Mouse (Mus musculus): Measurements from ENCODE around the gene Tmem115. TPM values are rescaled to one million over a fixed set of nuclear protein-coding genes. Genes with fewer than 3 reads are reported as not detected.

Tmem115 gene
- total RNA-seq, 2 experiments from 2014 or later = 13.3 to 18.4 TPM

DNA sequence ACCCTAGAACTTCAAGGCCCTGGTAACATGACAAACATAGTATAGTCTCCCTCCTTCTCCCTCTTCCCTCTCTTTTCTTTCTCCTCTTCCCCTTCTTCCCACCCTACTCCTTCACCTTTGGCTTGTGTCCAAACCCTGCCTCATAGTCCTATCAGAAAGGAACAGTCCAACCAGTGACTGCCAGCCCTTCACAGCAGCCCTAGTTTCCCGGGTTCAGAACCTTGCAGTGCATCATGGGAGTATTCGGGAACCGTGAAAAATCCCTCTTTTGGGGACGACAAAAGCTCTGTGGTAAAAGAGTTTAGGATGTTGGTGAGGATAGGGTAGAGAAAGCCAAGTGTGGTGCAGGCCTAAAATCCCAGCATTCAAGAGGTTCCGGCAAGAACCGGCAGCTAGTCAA is 13.4 kb upstream of the Tmem115 start:
- ATAC-seq (replicated peaks; ENCODE audit: low FRiP score, low TSS enrichment, poor library complexity, severe bottlenecking) = no peak

DNA sequence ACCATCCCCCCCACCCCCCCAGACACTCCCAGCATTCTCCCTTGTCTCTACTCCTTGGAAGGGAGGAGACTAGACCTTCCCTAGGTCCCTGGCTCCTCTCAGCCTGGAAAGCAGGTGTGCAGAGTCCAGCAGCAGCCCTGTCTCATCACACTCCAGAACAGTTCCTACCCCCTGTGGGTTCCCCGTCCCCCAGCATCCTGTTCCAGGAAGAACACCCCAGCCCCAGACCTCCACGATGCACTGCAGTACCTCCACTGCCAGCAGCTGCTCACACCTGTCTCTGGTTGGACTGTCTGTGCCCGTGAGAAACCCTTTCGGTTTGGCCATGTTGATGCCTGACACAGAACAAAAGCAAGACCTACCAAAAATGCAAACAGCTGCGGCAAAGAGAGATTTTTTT is 12.6 kb upstream of the Tmem115 start:
- ATAC-seq (replicated peaks; ENCODE audit: low FRiP score, low TSS enrichment, poor library complexity, severe bottlenecking) = no peak

DNA sequence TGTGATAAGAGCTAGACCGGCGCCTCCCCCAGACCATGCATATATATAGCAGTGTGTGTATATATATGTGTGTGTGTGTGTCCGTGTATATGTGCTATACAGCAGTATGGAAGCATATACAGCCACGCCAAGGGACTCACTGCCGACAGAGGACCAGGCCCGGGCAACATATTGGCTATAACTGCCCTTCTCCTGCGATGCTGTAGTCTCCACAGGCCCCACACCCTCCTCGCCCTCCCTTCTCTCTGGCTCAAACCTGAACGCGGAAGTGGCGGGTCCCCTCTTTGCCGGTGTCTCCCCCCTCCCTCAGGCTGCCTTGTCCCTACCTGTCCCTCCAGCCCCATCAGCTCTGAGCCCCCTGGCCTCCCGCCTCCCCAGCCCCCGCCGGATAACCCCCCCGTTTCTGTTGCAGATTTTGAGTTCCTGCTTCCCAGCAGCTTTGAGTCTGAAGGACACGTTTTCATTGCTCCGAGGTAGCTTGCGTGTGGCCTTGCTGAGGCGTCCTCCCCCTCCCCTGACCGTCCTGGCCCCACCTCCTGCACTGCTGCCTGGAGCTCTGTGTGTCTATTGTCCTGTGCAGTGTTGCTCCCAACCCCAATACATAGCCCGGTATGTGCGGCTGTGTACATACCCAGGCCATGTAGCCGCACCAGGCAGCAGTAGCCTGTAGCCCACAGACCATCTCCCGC is 11.9 kb upstream of the Tmem115 start:
- ATAC-seq (replicated peaks; ENCODE audit: low FRiP score, low TSS enrichment, poor library complexity, severe bottlenecking) = 0 out of 2 replicates have a peak, but pooled peaks have one; percentile 11

DNA sequence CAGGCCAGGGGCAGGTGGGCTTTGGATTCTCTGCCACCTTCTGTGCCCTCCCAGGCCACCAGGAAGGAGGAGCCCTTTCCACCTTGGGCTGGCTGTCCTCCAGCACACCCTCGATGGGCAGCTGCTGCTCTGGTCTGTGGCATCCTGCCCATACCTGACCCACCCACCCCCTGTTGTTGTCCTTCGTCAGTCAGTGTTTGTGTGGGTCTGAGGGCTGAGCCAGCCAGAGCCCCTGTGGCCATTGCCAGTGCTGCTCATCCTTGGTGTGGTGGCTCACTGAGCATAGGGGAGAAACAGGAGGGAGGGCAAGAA is 11.4 kb upstream of the Tmem115 start:
- ATAC-seq (replicated peaks; ENCODE audit: low FRiP score, low TSS enrichment, poor library complexity, severe bottlenecking) = no peak

GRCm38 (mm10) chr9:107526198-107527026 is 7.3 kb upstream of the Tmem115 start:
- peak; percentile 57 for ATAC-seq (replicated peaks; ENCODE audit: low FRiP score, low TSS enrichment, poor library complexity, severe bottlenecking)

DNA sequence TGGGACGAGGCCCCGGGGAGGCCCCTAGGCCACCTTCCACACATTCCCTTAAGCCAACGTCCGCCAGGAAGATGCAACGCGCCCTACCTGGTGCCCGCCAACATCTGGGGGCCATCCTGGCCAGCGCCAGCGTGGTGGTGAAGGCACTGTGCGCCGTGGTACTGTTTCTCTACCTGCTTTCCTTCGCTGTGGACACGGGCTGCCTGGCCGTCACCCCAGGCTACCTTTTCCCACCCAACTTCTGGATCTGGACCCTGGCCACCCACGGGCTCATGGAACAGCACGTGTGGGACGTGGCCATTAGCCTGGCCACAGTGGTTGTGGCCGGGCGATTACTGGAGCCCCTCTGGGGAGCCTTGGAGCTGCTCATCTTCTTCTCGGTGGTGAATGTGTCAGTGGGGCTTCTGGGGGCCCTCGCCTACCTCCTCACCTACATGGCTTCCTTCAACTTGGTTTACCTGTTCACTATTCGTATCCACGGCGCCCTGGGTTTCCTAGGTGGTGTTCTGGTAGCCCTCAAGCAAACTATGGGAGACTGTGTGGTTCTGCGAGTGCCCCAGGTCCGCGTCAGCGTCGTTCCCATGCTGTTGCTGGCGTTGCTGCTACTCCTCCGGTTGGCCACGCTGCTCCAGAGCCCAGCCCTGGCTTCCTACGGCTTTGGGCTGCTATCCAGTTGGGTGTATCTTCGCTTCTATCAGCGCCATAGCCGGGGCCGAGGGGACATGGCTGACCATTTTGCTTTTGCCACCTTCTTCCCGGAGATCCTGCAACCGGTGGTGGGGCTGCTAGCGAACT is 860 bp downstream of the Tmem115 start:
- peak; percentile 55 for ATAC-seq (replicated peaks; ENCODE audit: low FRiP score, low TSS enrichment, poor library complexity, severe bottlenecking)

DNA sequence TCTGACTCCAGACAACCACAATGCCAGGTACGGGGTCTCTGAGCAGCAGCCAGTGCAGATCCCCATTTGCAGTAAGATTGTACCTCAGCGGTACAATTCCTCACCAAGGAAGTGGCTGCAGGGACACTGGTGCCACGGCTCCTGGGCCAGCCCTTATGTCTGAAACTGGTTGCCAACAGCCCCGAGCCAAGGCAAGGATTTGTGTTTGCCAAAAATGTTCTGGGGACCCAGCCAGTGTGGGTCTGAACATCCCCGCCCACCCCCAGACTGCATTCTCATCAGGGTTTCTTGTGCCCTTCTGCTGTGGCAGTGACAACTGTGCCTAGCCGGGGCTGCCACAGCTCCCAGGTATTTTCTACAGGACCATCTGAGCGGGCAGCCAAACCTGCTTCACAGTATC is 4.5 kb downstream of the Tmem115 start:
- ATAC-seq (replicated peaks; ENCODE audit: low FRiP score, low TSS enrichment, poor library complexity, severe bottlenecking) = no peak

DNA sequence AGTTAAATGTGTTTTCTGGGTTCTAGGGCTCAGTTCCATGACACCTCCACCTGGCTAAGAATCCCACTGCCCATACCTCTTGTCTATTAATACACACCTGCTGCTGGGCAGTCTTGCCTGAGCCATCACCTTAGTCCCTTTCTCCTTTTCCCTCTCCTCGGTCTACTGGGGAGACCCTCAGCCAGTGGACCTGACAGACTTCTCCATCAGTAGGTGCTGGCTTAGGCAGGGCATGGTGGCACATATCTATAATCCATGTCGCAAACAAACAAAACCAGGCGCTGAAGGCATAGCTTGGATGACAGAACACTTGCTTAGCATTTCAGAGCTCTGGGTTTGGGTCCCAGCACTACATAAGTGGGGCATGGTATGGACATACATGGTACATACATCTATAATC is 5.0 kb downstream of the Tmem115 start:
- ATAC-seq (replicated peaks; ENCODE audit: low FRiP score, low TSS enrichment, poor library complexity, severe bottlenecking) = no peak

DNA sequence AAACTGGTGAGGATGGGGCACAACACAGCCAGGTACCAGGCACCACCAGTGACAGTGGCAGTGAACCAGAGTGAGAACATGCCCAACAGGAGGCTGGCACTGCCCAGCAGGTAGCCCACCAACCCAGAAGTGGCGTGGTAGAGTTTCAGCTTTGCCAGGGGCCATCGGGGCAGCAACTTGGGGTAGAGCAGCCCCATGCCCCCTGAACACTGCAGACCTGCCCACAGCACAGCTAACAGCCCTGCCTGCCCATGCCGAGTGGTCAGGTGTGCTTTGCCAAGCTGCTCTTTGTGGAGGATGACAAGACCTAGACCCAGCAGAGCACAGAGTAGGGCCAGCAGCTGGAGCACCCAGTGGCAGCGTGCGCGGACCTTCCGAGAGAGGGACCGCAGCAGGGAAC is 6.2 kb downstream of the Tmem115 start:
- no peak for ATAC-seq (replicated peaks; ENCODE audit: low FRiP score, low TSS enrichment, poor library complexity, severe bottlenecking)

DNA sequence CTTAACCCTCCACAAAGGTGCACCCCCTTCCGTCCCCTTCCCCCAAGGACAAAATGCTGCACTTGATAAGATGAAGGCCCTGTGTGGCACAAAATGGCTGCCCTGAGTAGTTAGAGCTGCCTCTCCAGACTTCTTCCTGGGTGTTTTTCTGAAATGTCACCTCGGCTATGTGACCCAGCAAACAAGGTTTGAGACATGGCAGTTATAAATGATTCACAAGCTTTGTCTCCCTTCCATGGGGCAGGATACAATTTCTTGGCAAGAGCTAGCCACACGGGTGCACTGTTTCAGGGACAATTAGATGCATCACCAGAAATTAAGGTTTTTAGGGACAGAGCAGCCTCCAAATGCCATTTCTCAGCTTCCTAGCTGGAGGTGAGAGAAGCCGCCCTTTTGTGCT is 6.7 kb downstream of the Tmem115 start:
- no peak for ATAC-seq (replicated peaks; ENCODE audit: low FRiP score, low TSS enrichment, poor library complexity, severe bottlenecking)

DNA sequence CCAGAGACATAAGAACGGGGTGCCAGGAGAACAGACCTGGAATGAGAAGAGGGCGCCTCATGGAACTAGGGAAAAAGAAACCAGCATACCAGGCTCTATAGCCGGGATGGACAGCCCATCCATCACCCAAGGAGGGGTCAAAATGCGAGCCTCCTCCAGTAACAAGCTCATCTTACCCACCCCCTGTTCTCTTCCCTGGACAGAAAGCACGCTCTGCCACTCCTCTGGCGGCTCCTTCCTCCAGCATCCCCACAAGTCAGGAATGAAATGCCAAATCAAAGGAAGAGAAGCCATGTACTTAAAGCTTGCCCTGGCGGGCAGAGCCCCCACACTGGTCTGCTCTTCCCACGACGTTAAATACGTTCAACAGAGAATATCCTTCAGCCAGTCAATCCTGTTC is 7.3 kb downstream of the Tmem115 start:
- no peak for ATAC-seq (replicated peaks; ENCODE audit: low FRiP score, low TSS enrichment, poor library complexity, severe bottlenecking)

DNA sequence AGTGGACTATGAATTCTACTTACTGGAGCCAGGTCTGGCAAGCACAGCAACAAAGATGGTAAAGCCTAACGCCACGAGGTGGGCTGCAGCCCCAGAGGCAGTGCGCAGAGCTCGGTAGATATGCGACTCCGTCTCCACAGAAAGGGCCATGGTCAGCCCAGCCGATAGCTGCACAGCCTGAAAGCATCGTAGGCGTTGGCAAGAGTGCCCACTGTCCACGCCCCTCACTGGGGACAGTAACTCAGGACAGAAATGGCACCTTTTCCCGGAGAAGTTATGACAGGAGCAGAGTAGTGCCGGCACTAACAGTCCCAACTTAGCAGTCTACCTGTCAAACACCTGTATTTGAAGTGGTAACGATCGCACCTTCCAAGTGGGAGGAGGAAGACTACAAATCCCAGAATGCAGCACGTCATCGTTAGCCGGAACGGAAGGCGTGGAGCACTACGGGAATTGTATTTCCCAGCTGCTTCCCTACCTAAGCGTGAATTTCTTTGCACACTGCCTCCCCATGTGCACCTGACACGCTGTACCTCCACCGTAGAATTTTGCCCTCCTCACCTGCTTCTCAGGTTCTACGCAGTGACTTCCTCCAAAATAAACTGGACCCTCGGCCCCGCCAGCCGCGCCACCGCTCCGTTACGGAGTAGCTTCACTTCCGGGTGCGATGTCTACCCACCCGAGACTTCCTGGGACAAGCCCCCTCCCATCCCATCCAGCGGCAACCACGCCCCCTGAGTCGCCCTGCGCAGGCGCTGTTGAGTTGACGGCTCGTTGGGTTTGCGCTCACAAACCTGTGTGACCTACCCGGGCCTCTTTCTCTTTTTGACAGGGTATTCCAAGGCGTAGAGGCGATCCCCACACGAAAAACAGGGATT is 8.0 kb downstream of the Tmem115 start, which contains the start of the genes Cyb561d2 and Nprl2:
Gene Cyb561d2 (minus strand): TSS at position 720 of the 878 bp plus-strand sequence.
Gene Nprl2 (plus strand): TSS at position 753 of the 878 bp plus-strand sequence.
- peak; percentile 77 for ATAC-seq (replicated peaks; ENCODE audit: low FRiP score, low TSS enrichment, poor library complexity, severe bottlenecking)

DNA sequence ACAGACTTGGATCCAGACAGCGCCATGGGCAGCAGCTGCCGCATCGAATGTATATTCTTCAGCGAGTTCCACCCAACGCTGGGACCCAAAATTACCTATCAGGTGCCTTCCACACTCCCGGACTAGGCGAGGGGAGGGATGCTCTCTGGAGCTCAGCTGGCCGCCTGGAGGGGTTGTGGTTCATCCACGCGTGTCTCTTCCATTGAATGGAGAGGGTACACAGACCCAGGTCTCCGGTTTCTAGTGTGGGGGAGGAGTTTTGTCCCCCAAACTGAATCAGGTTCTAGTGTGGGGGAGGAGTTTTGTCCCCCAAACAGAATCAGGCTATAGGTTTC is 8.6 kb downstream of the Tmem115 start:
- peak; percentile 6; the same call in 1 of the 2 replicates for ATAC-seq (replicated peaks; ENCODE audit: low FRiP score, low TSS enrichment, poor library complexity, severe bottlenecking)

DNA sequence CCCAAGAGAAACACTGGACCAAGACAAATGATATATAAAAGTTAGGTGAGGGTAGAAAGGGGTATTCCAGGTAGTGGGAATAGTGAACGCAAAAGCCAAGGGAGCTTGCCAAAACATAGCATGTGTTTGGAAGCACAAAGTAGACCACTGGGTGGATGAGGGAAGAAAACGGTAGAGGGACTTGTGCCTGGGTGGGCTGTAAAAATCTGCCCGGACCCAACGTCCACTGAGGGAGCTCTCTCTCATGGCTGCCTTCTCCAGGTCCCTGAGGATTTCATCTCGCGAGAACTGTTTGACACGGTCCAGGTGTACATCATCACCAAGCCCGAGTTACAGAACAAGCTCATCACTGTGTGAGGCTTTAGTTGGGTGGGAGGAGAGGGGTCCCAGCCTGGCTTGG is 9.0 kb downstream of the Tmem115 start:
- ATAC-seq (replicated peaks; ENCODE audit: low FRiP score, low TSS enrichment, poor library complexity, severe bottlenecking) = no peak

DNA sequence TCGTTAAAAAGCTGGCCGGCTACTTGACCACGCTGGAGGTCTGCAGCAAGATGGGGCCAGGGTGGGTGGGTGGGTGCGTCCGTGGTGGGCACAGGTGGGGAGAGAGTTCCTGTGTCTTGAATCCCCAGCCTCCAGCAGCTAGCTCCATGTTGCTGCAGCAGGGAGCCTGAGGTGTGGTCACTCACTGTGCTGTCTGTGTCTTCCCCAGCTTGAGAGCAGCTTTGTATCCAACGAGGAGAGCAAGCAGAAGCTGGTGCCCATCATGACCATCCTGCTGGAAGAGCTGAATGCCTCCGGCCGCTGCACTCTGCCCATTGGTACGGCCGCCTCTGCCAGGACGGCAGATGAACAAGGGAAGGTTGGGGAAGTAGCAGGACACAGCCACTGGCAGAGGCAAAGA is 9.6 kb downstream of the Tmem115 start:
- no peak for ATAC-seq (replicated peaks; ENCODE audit: low FRiP score, low TSS enrichment, poor library complexity, severe bottlenecking)

GRCm38 (mm10) chr9:107544196-107544700 is 10.5 kb downstream of the Tmem115 start:
- ATAC-seq (replicated peaks; ENCODE audit: low FRiP score, low TSS enrichment, poor library complexity, severe bottlenecking) = no peak

DNA sequence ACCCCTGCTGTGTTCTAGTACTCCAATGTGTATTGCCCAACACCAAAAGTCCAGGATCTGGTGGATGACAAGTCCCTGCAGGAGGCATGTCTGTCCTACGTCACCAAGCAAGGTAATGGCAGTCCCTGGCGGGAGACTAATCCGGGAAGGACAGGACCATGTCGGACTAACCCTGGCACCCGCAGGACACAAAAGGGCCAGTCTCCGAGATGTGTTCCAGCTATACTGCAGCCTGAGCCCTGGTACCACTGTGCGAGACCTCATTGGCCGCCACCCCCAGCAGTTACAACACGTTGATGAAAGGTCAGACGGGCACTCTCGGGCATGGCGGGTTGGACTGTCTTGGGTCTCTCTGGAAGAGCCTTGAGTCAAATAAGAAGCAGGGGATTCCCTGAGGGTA is 11.0 kb downstream of the Tmem115 start:
- no peak for ATAC-seq (replicated peaks; ENCODE audit: low FRiP score, low TSS enrichment, poor library complexity, severe bottlenecking)

- no peak for ATAC-seq (replicated peaks; ENCODE audit: low FRiP score, low TSS enrichment, poor library complexity, severe bottlenecking)
Observed at GRCm38 (mm10) chr9:107545199-107545598, 11.5 kb downstream of the Tmem115 start.

- no peak for ATAC-seq (replicated peaks; ENCODE audit: low FRiP score, low TSS enrichment, poor library complexity, severe bottlenecking)
Observed at GRCm38 (mm10) chr9:107545602-107546001, 11.9 kb downstream of the Tmem115 start.
